Mouse (Mus musculus): ENCODE data around the gene Kcnc3. TPM values are rescaled to one million over a fixed set of nuclear protein-coding genes. Genes with fewer than 3 reads are reported as not detected.
A peak's percentile ranks its signal among the peaks of the same experiment; 100 is the strongest.

The Kcnc3 gene
- polyA plus RNA-seq, 2 experiments: 0.23 to 2.7 TPM

DNA sequence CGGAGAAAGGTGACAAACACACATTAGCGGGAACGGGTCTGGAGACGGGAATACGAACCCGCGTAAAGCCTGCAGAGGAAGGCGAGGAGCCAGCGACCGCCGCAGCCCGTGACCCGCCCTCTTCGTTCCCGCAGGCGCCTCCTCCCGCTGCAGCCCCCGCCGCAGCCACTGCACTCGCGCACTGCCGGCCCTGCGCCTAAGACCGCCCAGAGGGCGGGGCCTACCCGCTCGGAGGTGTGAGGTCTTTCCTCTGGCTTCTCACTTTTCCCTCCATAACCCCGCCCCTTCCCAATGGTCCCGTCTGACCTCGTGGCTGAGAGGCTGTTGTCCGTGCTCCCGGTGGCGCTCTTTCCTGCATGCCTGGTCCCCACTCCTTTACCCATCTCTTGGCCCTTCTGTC, 1.3 kb upstream of the Kcnc3 start:
- Histone ChIP-seq H3K9me3 (ENCODE audit: control insufficient read depth, low read length) (no peaks in the 10 kb centered on the region), H3K4me3 (replicated peaks; ENCODE audit: low read length) (peak overlapping the region; percentile 47), H3K36me3 (ENCODE audit: control insufficient read depth, insufficient read depth, low read length) (no peaks in the 10 kb centered on the region), H3K27ac (replicated peaks; ENCODE audit: low read depth, low read length) (no peak overlapping the region), H3K9ac (ENCODE audit: low read depth, low read length, severe bottlenecking) (peak overlapping the region; percentile 31), H3K4me1 (ENCODE audit: control insufficient read depth, insufficient read depth, low read length) (peaks cover 18% of the 10 kb centered on the region; the same call in 1 of the 2 replicates), H3K4me2 (replicated peaks; ENCODE audit: low read depth, low read length, severe bottlenecking) (peak overlapping the region; percentile 99), H3K27me3 (ENCODE audit: control insufficient read depth, insufficient read depth, low read length) (peaks cover 86% of the 10 kb centered on the region)
- 0% methylated on average over 16 of the region's 33 CpGs for WGBS
- ATAC-seq (ENCODE audit: low FRiP score, low read depth) (peak; percentile 56), DNase-seq (ENCODE audit: low spot score) (peak; percentile 67)
- TF ChIP-seq POLR2A (IDR thresholded peaks at IDR 0.05; ENCODE audit: borderline replicate concordance, extremely low read depth, insufficient read depth, insufficient read length): no peak

DNA sequence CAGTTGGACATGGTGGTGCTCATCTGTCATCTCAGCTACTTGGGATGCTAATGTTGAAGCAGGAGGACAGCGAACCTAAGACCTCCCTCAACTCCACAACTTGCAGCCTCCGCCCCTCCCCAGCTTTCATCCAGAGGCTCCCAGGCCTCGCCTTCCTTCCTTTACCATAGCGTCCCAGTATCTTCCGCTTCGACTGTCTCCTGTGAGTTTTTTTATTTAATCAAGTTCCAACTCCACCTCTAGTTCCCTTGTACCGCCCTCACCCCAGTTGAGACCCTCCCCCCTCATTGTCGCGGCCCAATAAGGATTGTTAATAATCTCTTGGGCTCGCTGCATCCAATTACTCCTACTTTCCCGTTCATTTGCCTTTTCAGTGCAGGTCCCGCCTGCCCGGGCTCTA, 518 bp upstream of the Kcnc3 start:
- no peak for DNase-seq (ENCODE audit: low spot score)
- no peak for TF ChIP-seq POLR2A (IDR thresholded peaks at IDR 0.05; ENCODE audit: borderline replicate concordance, extremely low read depth, insufficient read depth, insufficient read length)
- H3K4me1 ChIP-seq (ENCODE audit: control insufficient read depth, insufficient read depth, low read length): peaks cover 18% of the 10 kb centered on the region; the same call in 1 of the 2 replicates
- H3K27ac ChIP-seq (replicated peaks; ENCODE audit: low read depth, low read length): no peak overlapping the region
- no peaks in the 10 kb centered on the region for H3K36me3 ChIP-seq (ENCODE audit: control insufficient read depth, insufficient read depth, low read length)
- H3K4me3 ChIP-seq (replicated peaks; ENCODE audit: low read length): peak overlapping the region; percentile 47
- WGBS: 5% methylated on average over 12 of the region's 13 CpGs
- no peaks in the 10 kb centered on the region for H3K9me3 ChIP-seq (ENCODE audit: control insufficient read depth, low read length)
- no peak overlapping the region for H3K9ac ChIP-seq (ENCODE audit: low read depth, low read length, severe bottlenecking)
- ATAC-seq (ENCODE audit: low FRiP score, low read depth): no peak
- peaks cover 85% of the 10 kb centered on the region for H3K27me3 ChIP-seq (ENCODE audit: control insufficient read depth, insufficient read depth, low read length)
- H3K4me2 ChIP-seq (replicated peaks; ENCODE audit: low read depth, low read length, severe bottlenecking): peak overlapping the region; percentile 99

DNA sequence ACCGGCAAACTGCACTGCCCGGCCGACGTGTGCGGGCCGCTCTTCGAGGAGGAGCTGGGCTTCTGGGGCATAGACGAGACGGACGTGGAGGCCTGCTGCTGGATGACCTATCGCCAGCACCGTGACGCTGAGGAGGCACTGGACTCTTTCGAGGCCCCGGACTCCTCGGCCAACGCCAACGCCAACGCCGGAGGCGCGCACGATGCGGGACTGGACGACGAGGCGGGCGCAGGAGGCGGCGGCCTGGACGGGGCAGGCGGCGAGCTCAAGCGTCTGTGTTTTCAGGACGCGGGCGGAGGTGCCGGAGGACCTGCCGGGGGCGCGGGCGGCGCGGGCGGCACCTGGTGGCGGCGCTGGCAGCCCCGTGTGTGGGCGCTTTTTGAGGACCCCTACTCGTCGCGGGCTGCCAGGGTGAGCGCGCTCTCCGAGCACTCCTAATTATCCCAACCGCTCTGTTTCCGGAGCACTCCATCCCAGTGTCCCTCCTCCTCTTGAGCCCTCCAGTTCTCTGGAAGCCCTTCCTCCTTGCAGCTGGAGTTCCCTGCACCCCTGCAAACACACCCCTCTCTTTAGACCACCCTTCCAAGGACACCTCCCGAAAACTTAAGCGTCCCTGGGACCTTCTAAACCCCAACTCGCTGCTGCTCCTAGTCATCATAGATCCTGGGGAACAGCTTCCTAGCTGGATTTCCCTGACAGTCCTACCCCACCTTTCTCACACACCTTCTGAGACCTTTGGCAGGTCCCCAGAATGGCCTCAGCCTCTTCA, 1.1 kb downstream of the Kcnc3 start:
- no peak for ATAC-seq (ENCODE audit: low FRiP score, low read depth)
- WGBS: 2% methylated on average over 34 of the region's 60 CpGs
- Histone ChIP-seq H3K9me3 (ENCODE audit: control insufficient read depth, low read length) (no peaks in the 10 kb centered on the region), H3K4me1 (ENCODE audit: control insufficient read depth, insufficient read depth, low read length) (peaks cover 17% of the 10 kb centered on the region; the same call in 1 of the 2 replicates), H3K36me3 (ENCODE audit: control insufficient read depth, insufficient read depth, low read length) (no peaks in the 10 kb centered on the region), H3K9ac (ENCODE audit: low read depth, low read length, severe bottlenecking) (peak overlapping the region; percentile 38; the same call in 1 of the 2 replicates), H3K27ac (replicated peaks; ENCODE audit: low read depth, low read length) (no peak overlapping the region), H3K4me2 (replicated peaks; ENCODE audit: low read depth, low read length, severe bottlenecking) (peak overlapping the region; percentile 99), H3K27me3 (ENCODE audit: control insufficient read depth, insufficient read depth, low read length) (peaks cover 69% of the 10 kb centered on the region), H3K4me3 (replicated peaks; ENCODE audit: low read length) (peak overlapping the region; percentile 47)
- TF ChIP-seq POLR2A (IDR thresholded peaks at IDR 0.05; ENCODE audit: borderline replicate concordance, extremely low read depth, insufficient read depth, insufficient read length): no peak
- DNase-seq (ENCODE audit: low spot score): no peak

DNA sequence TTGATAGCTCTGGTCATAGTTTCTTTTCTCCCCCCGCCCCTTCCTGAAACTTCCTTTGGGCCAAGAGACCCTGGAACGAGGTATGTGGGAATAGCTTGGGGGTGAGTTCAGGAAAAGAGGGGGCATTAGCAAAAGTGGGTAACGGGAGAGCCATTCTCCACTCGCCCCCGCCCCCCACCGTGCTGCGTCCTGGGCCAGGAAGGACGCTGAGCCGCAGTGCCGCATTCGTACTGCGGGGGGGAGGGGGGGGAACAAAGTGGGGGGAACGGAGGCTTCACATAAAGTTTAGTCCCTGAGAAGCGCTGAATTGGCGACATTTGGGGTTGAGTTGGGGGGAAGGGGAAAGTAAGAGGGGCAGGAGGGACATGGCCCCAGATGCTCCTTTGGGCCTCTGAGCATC, 2.6 kb downstream of the Kcnc3 start:
- Histone ChIP-seq H3K4me1 (ENCODE audit: control insufficient read depth, insufficient read depth, low read length) (peaks cover 12% of the 10 kb centered on the region; the same call in 1 of the 2 replicates), H3K9me3 (ENCODE audit: control insufficient read depth, low read length) (no peaks in the 10 kb centered on the region), H3K4me2 (replicated peaks; ENCODE audit: low read depth, low read length, severe bottlenecking) (no peak overlapping the region), H3K9ac (ENCODE audit: low read depth, low read length, severe bottlenecking) (no peak overlapping the region), H3K4me3 (replicated peaks; ENCODE audit: low read length) (no peak overlapping the region), H3K36me3 (ENCODE audit: control insufficient read depth, insufficient read depth, low read length) (no peaks in the 10 kb centered on the region), H3K27me3 (ENCODE audit: control insufficient read depth, insufficient read depth, low read length) (peaks cover 54% of the 10 kb centered on the region), H3K27ac (replicated peaks; ENCODE audit: low read depth, low read length) (no peak overlapping the region)
- DNase-seq (ENCODE audit: low spot score): no peak
- no peak for ATAC-seq (ENCODE audit: low FRiP score, low read depth)
- TF ChIP-seq POLR2A (IDR thresholded peaks at IDR 0.05; ENCODE audit: borderline replicate concordance, extremely low read depth, insufficient read depth, insufficient read length): no peak
- WGBS: 1% methylated on average over 15 of the region's 15 CpGs

DNA sequence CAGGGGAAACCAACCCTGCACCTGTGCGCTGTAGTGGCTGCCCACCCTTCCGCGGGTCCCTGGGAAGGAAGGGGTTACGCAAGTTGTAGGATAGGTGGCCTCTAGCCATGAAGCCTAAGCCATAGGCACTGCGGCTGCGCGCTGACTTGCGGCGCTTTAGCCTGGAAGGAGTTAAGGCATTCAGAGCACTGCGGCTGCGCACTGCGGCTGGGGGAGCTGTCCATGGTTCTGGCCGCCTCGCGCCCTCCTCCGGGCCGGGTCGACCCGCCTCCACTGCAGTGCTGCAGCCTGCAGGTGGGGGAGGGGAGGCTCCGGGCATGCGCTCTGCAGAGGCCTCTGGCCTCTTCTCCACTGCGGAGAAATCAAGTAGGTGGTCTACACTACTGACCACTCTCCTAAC, 3.3 kb downstream of the Kcnc3 start:
- peak overlapping the region; percentile 10; the same call in 1 of the 2 replicates for H3K4me2 ChIP-seq (replicated peaks; ENCODE audit: low read depth, low read length, severe bottlenecking)
- H3K4me1 ChIP-seq (ENCODE audit: control insufficient read depth, insufficient read depth, low read length): peaks cover 8% of the 10 kb centered on the region; the same call in 1 of the 2 replicates
- ATAC-seq (ENCODE audit: low FRiP score, low read depth) (0 out of 2 replicates have a peak, but pooled peaks have one; percentile 17), DNase-seq (ENCODE audit: low spot score) (peak; percentile 79)
- no peak overlapping the region for H3K27ac ChIP-seq (replicated peaks; ENCODE audit: low read depth, low read length)
- WGBS: 3% methylated on average over 22 of the region's 22 CpGs
- H3K9me3 ChIP-seq (ENCODE audit: control insufficient read depth, low read length): no peaks in the 10 kb centered on the region
- no peaks in the 10 kb centered on the region for H3K36me3 ChIP-seq (ENCODE audit: control insufficient read depth, insufficient read depth, low read length)
- no peak for TF ChIP-seq POLR2A (IDR thresholded peaks at IDR 0.05; ENCODE audit: borderline replicate concordance, extremely low read depth, insufficient read depth, insufficient read length)
- H3K27me3 ChIP-seq (ENCODE audit: control insufficient read depth, insufficient read depth, low read length): peaks cover 47% of the 10 kb centered on the region
- no peak overlapping the region; the same call in 1 of the 2 replicates for H3K9ac ChIP-seq (ENCODE audit: low read depth, low read length, severe bottlenecking)
- H3K4me3 ChIP-seq (replicated peaks; ENCODE audit: low read length): 0 out of 2 replicates have a peak overlapping the region, but pooled peaks have one; percentile 2
